Mouse (Mus musculus): ENCODE measurements around the gene Sept9. TPM values are rescaled to one million over a fixed set of nuclear protein-coding genes. Genes with fewer than 3 reads are reported as not detected.
A peak's percentile ranks its signal among the peaks of the same experiment; 100 is the strongest.

The Sept9 gene
- polyA plus RNA-seq, 2 experiments = 14.9 to 25.5 TPM

DNA sequence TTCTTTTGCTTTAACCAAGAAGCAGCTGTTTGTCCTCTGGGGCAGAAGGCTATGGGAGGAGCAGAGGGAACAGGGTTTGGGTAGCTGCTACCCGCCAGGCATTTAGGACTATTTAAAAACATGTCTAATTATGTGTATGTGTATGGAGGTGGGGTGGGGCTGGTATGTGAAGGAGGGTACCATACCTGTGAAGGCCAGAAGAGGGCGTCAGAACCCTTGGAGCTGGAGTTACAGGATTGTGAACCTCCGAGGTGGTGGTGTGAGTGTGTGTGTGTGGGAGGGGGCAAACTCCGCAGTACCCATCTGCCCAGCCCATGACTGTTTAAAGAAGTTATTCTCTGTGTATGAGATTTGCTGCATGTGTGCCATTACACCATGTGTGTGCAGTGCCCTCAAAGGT is 25.3 kb downstream of the Sept9 start:
- no peaks in the 10 kb centered on the region for H3K9me3 ChIP-seq (ENCODE audit: control insufficient read depth, low read length)
- TF ChIP-seq CTCF (IDR thresholded peaks at IDR 0.05; ENCODE audit: low read depth) (peak; percentile 41), EP300 (IDR thresholded peaks at IDR 0.05; ENCODE audit: low read depth) (no peak)
- ATAC-seq (ENCODE audit: insufficient read depth) (no peak), DNase-seq (ENCODE audit: low read depth in 3 of 3, low spot score in 3 of 3) (no peak)
- H3K9ac ChIP-seq (replicated peaks) = no peak overlapping the region
- H3K4me1 ChIP-seq (replicated peaks; ENCODE audit: control insufficient read depth in 2 of 2, insufficient read depth in 2 of 2, low read length in 1 of 2) = peaks cover 0 to 6% of the 10 kb centered on the region in 2 experiments; a peak in 1 of 4 replicates
- no peak overlapping the region for H3K4me2 ChIP-seq (ENCODE audit: low read depth)
- H3K27me3 ChIP-seq (ENCODE audit: control insufficient read depth, insufficient read depth, low read length) = no peaks in the 10 kb centered on the region
- H3K27ac ChIP-seq = no peak overlapping the region
- no peaks in the 10 kb centered on the region for H3K36me3 ChIP-seq (replicated peaks; ENCODE audit: control insufficient read depth, insufficient read depth, low read depth)
- 29% methylated on average over 4 of the region's 4 CpGs for WGBS (ENCODE audit: insufficient replicate concordance)
- H3K4me3 ChIP-seq (ENCODE audit: insufficient read depth in 1 of 2, low read depth in 2 of 2, low read length in 2 of 2) = no peak overlapping the region

DNA sequence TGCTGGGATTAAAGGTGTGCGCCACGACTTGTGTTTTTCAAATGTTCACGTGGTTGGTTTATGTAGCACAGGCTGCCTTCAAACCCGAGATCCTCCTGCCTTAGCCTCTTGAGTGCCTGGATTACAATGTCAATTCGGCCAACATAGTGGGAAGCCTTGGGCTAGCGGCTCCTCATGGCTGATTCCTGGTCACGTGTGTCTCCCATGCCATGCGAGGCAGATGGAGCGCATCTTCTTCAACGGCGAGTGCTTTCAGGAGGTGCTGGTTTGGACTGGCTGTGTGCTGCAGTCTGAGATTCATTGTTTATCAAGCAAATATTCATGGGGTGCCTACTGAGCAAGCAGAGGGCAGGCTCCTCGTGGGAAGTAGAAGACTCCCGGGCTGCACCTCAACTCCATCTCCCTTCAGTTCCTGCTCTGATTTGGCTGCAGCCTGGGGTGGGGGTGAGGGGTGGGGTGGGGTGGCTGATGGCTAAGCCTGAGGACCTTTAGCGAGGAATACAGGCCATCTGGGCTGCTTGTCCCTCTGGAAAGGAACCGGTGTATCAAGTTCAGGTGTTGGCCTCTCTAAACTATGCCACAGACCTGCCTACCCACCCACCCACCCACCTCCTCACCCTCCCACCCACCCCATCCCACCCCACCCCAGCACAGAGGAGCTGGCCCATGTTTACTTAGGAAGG is 26.2 kb downstream of the Sept9 start:
- H3K36me3 ChIP-seq (replicated peaks; ENCODE audit: control insufficient read depth, insufficient read depth, low read depth) = no peaks in the 10 kb centered on the region
- 62% methylated on average over 15 of the region's 15 CpGs for WGBS (ENCODE audit: insufficient replicate concordance)
- H3K27me3 ChIP-seq (ENCODE audit: control insufficient read depth, insufficient read depth, low read length) = no peaks in the 10 kb centered on the region
- H3K27ac ChIP-seq = no peak overlapping the region
- no peaks in the 10 kb centered on the region for H3K9me3 ChIP-seq (ENCODE audit: control insufficient read depth, low read length)
- DNase-seq (ENCODE audit: low read depth in 3 of 3, low spot score in 3 of 3) (no peak), ATAC-seq (ENCODE audit: insufficient read depth) (no peak)
- H3K4me1 ChIP-seq (replicated peaks; ENCODE audit: control insufficient read depth in 2 of 2, insufficient read depth in 2 of 2, low read length in 1 of 2) = peaks cover 0 to 6% of the 10 kb centered on the region in 2 experiments; a peak in 1 of 4 replicates
- H3K4me3 ChIP-seq (ENCODE audit: insufficient read depth in 1 of 2, low read depth in 2 of 2, low read length in 2 of 2) = no peak overlapping the region
- no peak overlapping the region for H3K4me2 ChIP-seq (ENCODE audit: low read depth)
- no peak for TF ChIP-seq CTCF (IDR thresholded peaks at IDR 0.05; ENCODE audit: low read depth)
- no peak for TF ChIP-seq EP300 (IDR thresholded peaks at IDR 0.05; ENCODE audit: low read depth)
- no peak overlapping the region for H3K9ac ChIP-seq (replicated peaks)

DNA sequence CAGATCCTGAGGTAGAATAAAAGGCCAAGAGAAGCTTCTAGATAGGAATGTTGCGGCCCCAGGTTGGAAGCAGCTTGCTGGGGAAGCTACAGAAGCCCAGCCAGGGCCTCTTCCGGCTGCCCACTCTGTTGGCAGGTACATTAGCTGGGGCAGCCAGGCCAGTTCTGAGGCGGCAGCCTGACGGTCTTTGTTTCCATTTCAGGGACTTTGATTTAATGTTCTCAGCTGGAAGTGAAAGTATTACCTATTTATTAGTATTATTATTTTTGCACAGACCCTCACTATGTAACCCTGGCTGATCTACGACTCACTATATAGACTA is 26.7 kb downstream of the Sept9 start:
- peaks cover 0 to 6% of the 10 kb centered on the region in 2 experiments; a peak in 1 of 4 replicates for H3K4me1 ChIP-seq (replicated peaks; ENCODE audit: control insufficient read depth in 2 of 2, insufficient read depth in 2 of 2, low read length in 1 of 2)
- no peak for DNase-seq (ENCODE audit: low read depth in 3 of 3, low spot score in 3 of 3)
- TF ChIP-seq CTCF (IDR thresholded peaks at IDR 0.05; ENCODE audit: low read depth) = no peak
- no peak for TF ChIP-seq EP300 (IDR thresholded peaks at IDR 0.05; ENCODE audit: low read depth)
- no peak overlapping the region for H3K9ac ChIP-seq (replicated peaks)
- H3K27me3 ChIP-seq (ENCODE audit: control insufficient read depth, insufficient read depth, low read length) = no peaks in the 10 kb centered on the region
- ATAC-seq (ENCODE audit: insufficient read depth) = no peak
- no peak overlapping the region for H3K4me2 ChIP-seq (ENCODE audit: low read depth)
- H3K36me3 ChIP-seq (replicated peaks; ENCODE audit: control insufficient read depth, insufficient read depth, low read depth) = no peaks in the 10 kb centered on the region
- H3K4me3 ChIP-seq (ENCODE audit: insufficient read depth in 1 of 2, low read depth in 2 of 2, low read length in 2 of 2) = no peak overlapping the region
- WGBS (ENCODE audit: insufficient replicate concordance) = 63% methylated on average over 5 of the region's 5 CpGs
- H3K27ac ChIP-seq = no peak overlapping the region
- H3K9me3 ChIP-seq (ENCODE audit: control insufficient read depth, low read length) = no peaks in the 10 kb centered on the region

DNA sequence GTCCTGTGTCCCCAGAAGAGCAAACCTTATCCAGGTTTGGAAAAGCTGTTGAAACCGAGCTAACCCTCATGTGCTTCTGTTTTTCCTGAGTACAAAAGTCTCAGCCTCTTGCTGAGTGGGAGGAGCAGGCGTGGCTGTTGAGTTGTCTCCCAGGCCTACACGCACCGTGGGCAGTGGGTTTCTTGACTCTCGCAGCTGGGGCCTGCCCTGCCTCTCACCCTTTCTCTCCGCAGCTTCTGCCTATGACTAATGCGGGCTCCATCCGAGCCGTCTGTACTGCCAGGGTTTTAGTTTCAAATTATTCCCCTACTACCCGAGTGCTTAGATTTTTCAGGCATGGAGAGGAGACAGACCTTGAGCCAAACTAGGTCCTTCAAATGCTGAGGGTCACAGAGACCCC is 28.7 kb downstream of the Sept9 start:
- DNase-seq (ENCODE audit: low read depth in 3 of 3, low spot score in 3 of 3) (no peak), ATAC-seq (ENCODE audit: insufficient read depth) (no peak)
- H3K27me3 ChIP-seq (ENCODE audit: control insufficient read depth, insufficient read depth, low read length) = no peaks in the 10 kb centered on the region
- TF ChIP-seq EP300 (IDR thresholded peaks at IDR 0.05; ENCODE audit: low read depth) (no peak), CTCF (IDR thresholded peaks at IDR 0.05; ENCODE audit: low read depth) (no peak)
- 51% methylated on average over 10 of the region's 10 CpGs for WGBS (ENCODE audit: insufficient replicate concordance)
- H3K9me3 ChIP-seq (ENCODE audit: control insufficient read depth, low read length) = no peaks in the 10 kb centered on the region
- no peaks in the 10 kb centered on the region for H3K36me3 ChIP-seq (replicated peaks; ENCODE audit: control insufficient read depth, insufficient read depth, low read depth)
- H3K4me1 ChIP-seq (replicated peaks; ENCODE audit: control insufficient read depth in 2 of 2, insufficient read depth in 2 of 2, low read length in 1 of 2) = peaks cover 0 to under 1% of the 10 kb centered on the region in 2 experiments; a peak in 1 of 4 replicates
- no peak overlapping the region for H3K9ac ChIP-seq (replicated peaks)
- no peak overlapping the region for H3K27ac ChIP-seq
- no peak overlapping the region for H3K4me3 ChIP-seq (ENCODE audit: insufficient read depth in 1 of 2, low read depth in 2 of 2, low read length in 2 of 2)
- H3K4me2 ChIP-seq (ENCODE audit: low read depth) = no peak overlapping the region

DNA sequence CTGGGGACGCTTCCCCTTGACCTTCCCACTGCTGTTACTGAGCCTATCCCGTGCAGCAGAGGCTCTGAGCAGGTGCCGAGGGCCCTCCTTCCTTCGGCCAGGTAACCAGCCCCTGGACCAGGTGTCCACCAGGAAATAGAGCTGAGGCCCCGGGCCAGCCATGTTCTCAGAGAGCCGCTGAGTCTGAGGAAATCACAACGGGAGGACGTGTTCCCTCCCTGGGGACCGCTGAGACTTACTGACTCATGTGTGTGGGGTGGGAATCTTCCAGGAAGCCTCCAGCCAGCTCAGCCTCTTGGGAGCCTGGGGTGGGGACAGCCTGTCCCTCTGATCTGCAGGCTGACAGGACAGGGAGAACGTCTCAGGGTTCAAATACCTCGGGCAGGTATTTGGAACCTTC is 32.1 kb downstream of the Sept9 start:
- DNase-seq (ENCODE audit: low read depth in 3 of 3, low spot score in 3 of 3) (no peak), ATAC-seq (ENCODE audit: insufficient read depth) (no peak)
- H3K4me1 ChIP-seq (replicated peaks; ENCODE audit: control insufficient read depth in 2 of 2, insufficient read depth in 2 of 2, low read length in 1 of 2) = peaks cover 0 to 9% of the 10 kb centered on the region in 2 experiments; a peak in 2 of 4 replicates
- no peak overlapping the region for H3K27ac ChIP-seq
- H3K4me2 ChIP-seq (ENCODE audit: low read depth) = no peak overlapping the region
- no peak overlapping the region for H3K4me3 ChIP-seq (ENCODE audit: insufficient read depth in 1 of 2, low read depth in 2 of 2, low read length in 2 of 2)
- no peak overlapping the region for H3K9ac ChIP-seq (replicated peaks)
- TF ChIP-seq CTCF (IDR thresholded peaks at IDR 0.05; ENCODE audit: low read depth) = no peak
- no peak for TF ChIP-seq EP300 (IDR thresholded peaks at IDR 0.05; ENCODE audit: low read depth)
- 40% methylated on average over 11 of the region's 11 CpGs for WGBS (ENCODE audit: insufficient replicate concordance)
- no peaks in the 10 kb centered on the region for H3K27me3 ChIP-seq (ENCODE audit: control insufficient read depth, insufficient read depth, low read length)
- H3K9me3 ChIP-seq (ENCODE audit: control insufficient read depth, low read length) = no peaks in the 10 kb centered on the region
- H3K36me3 ChIP-seq (replicated peaks; ENCODE audit: control insufficient read depth, insufficient read depth, low read depth) = no peaks in the 10 kb centered on the region
